Mouse (Mus musculus) midbrain, embryonic 13.5 days (tissue): ENCODE data around the gene Nmrk2. TPM values are rescaled to one million over a fixed set of nuclear protein-coding genes. Genes with fewer than 3 reads are reported as not detected.

Experiments
- ATAC-seq: fragments of 200-750 bp; cut with Nextera tagmentation; 2 replicates; pipeline ENCODE4 v1.8.0; 2017; ENCODE audit warnings: mild to moderate bottlenecking, moderate TSS enrichment, moderate library complexity
- H3K27ac ChIP-seq: fragments of 300-500 bp; sonication (generic); 2 replicates; pipeline ENCODE4 v1.5.1; 2015; ENCODE audit warnings: inconsistent platforms, mild to moderate bottlenecking, moderate library complexity
- H3K27me3 ChIP-seq: fragments of 300-500 bp; sonication (generic); 2 replicates; pipeline ENCODE4 v1.6.1; 2015; ENCODE audit warnings: mild to moderate bottlenecking, inconsistent platforms
- H3K36me3 ChIP-seq: fragments of 300-500 bp; sonication (generic); 2 replicates; pipeline ENCODE4 v1.6.1; 2015; ENCODE audit warnings: mild to moderate bottlenecking, inconsistent platforms
- H3K4me1 ChIP-seq: fragments of 300-500 bp; sonication (generic); replicated peaks from 2 replicates; pipeline ENCODE4 v1.6.1; 2015; ENCODE audit warnings: inconsistent platforms
- H3K4me2 ChIP-seq: fragments of 300-500 bp; sonication (generic); replicated peaks from 2 replicates; pipeline ENCODE4 v1.6.1; 2015; ENCODE audit warnings: moderate library complexity, mild to moderate bottlenecking, inconsistent platforms
- H3K4me3 ChIP-seq: fragments of 300-500 bp; sonication (generic); replicated peaks from 2 replicates; pipeline ENCODE4 v1.5.1; 2015; ENCODE audit warnings: mild to moderate bottlenecking, inconsistent platforms
- H3K9ac ChIP-seq: fragments of 300-500 bp; sonication (generic); replicated peaks from 2 replicates; pipeline ENCODE4 v1.6.1; 2015; ENCODE audit warnings: mild to moderate bottlenecking, inconsistent platforms
- H3K9me3 ChIP-seq: fragments of 300-500 bp; sonication (generic); 2 replicates; pipeline ENCODE4 v1.6.1; 2016; ENCODE audit warnings: mild to moderate bottlenecking, inconsistent platforms
- WGBS: fragments of 180-500 bp; shearing (Covaris S2); methylation state at CpG from one replicate; pipeline ENCODE4 v1.1.7; 2015; 5-methylcytosine and 5-hydroxymethylcytosine counted together
- polyA plus RNA-seq: library from polyadenylated mRNA; unstranded; fragments of >200 nt; fragmentation: Nextera tagmentation; extraction: Ambion mirVana; gene quantifications from 2 replicates; pipeline ENCODE4 v1.2.1, GENCODE M21; 2015

Nmrk2 gene
- polyA plus RNA-seq: 0.16 TPM in 1 of 2 replicates, not detected in the other

GRCm38 (mm10) chr10:81201807-81202758 is at the start of gene Nmrk2:
Gene Nmrk2 (minus strand): TSS chr10:81202051.
- no peaks in the 10 kb centered on the region for H3K4me1 ChIP-seq
- peaks cover 26% of the 10 kb centered on the region for H3K36me3 ChIP-seq
- no peak within 1 kb of the TSS for H3K27ac ChIP-seq
- no peaks in the 10 kb centered on the region for H3K9me3 ChIP-seq
- ATAC-seq: no peak
- 61% methylated on average over 13 of the region's 13 CpGs for WGBS
- no peak within 1 kb of the TSS for H3K9ac ChIP-seq
- H3K27me3 ChIP-seq: peaks cover 13% of the 10 kb centered on the region
- H3K4me2 ChIP-seq: no peak within 1 kb of the TSS
- H3K4me3 ChIP-seq: no peak within 1 kb of the TSS

- no peak for ATAC-seq
- 84% methylated on average over 8 of the region's 8 CpGs for WGBS
- Histone ChIP-seq H3K9ac (no peak overlapping the region), H3K9me3 (no peaks in the 10 kb centered on the region), H3K4me2 (no peak overlapping the region), H3K27ac (no peak overlapping the region), H3K4me3 (no peak overlapping the region), H3K27me3 (peaks cover 45% of the 10 kb centered on the region), H3K4me1 (peaks cover 11% of the 10 kb centered on the region), H3K36me3 (peaks cover 12% of the 10 kb centered on the region; the same call in 1 of the 2 replicates)
These were observed 47.6 kb upstream of the Nmrk2 start for GRCm38 (mm10) chr10:81249442-81249841.

- no peaks in the 10 kb centered on the region for H3K9me3 ChIP-seq
- H3K4me2 ChIP-seq: no peak overlapping the region
- H3K9ac ChIP-seq: no peak overlapping the region
- 91% methylated on average over 2 of the region's 2 CpGs for WGBS
- H3K4me3 ChIP-seq: no peak overlapping the region
- peaks cover 46% of the 10 kb centered on the region for H3K27me3 ChIP-seq
- ATAC-seq: no peak
- no peak overlapping the region for H3K27ac ChIP-seq
- peaks cover 6% of the 10 kb centered on the region for H3K4me1 ChIP-seq
- H3K36me3 ChIP-seq: peaks cover 18% of the 10 kb centered on the region; the same call in 1 of the 2 replicates
These were observed 46.0 kb upstream of the Nmrk2 start for GRCm38 (mm10) chr10:81247804-81248203.

GRCm38 (mm10) chr10:81245166-81245565 is 43.3 kb upstream of the Nmrk2 start:
- H3K4me3 ChIP-seq: no peak overlapping the region
- no peak overlapping the region for H3K4me2 ChIP-seq
- peaks cover 18% of the 10 kb centered on the region; the same call in 1 of the 2 replicates for H3K36me3 ChIP-seq
- peaks cover 40% of the 10 kb centered on the region for H3K27me3 ChIP-seq
- H3K27ac ChIP-seq: no peak overlapping the region
- H3K9me3 ChIP-seq: no peaks in the 10 kb centered on the region
- 0 out of 2 replicates have a peak overlapping the region, but pooled peaks have one; percentile 1 for H3K9ac ChIP-seq
- peaks cover 2% of the 10 kb centered on the region for H3K4me1 ChIP-seq
- ATAC-seq: no peak
- WGBS: 90% methylated on average over 6 of the region's 6 CpGs

- Histone ChIP-seq H3K4me2 (no peak overlapping the region), H3K27me3 (peaks cover 46% of the 10 kb centered on the region), H3K27ac (no peak overlapping the region), H3K4me3 (no peak overlapping the region), H3K4me1 (peaks cover 7% of the 10 kb centered on the region), H3K9ac (0 out of 2 replicates have a peak overlapping the region, but pooled peaks have one; percentile 1), H3K9me3 (no peaks in the 10 kb centered on the region), H3K36me3 (peaks cover 15% of the 10 kb centered on the region; the same call in 1 of the 2 replicates)
- ATAC-seq: peak; percentile 75
- WGBS: 11% methylated on average over 17 of the region's 17 CpGs
These were observed 42.7 kb upstream of the Nmrk2 start for GRCm38 (mm10) chr10:81244595-81244994.

- no peak overlapping the region for H3K4me2 ChIP-seq
- peaks cover 11% of the 10 kb centered on the region for H3K4me1 ChIP-seq
- ATAC-seq: peak; percentile 25; the same call in 1 of the 2 replicates
- peaks cover 15% of the 10 kb centered on the region; the same call in 1 of the 2 replicates for H3K36me3 ChIP-seq
- H3K27ac ChIP-seq: no peak overlapping the region
- no peak overlapping the region for H3K4me3 ChIP-seq
- WGBS: 74% methylated on average over 4 of the region's 4 CpGs
- H3K9ac ChIP-seq: no peak overlapping the region
- H3K27me3 ChIP-seq: peaks cover 51% of the 10 kb centered on the region
- H3K9me3 ChIP-seq: no peaks in the 10 kb centered on the region
These were observed 42.3 kb upstream of the Nmrk2 start for GRCm38 (mm10) chr10:81244146-81244545.

GRCm38 (mm10) chr10:81242021-81242420 is 40.2 kb upstream of the Nmrk2 start:
- no peak for ATAC-seq
- Histone ChIP-seq H3K27ac (no peak overlapping the region), H3K4me1 (peaks cover 11% of the 10 kb centered on the region), H3K4me3 (no peak overlapping the region), H3K9ac (no peak overlapping the region), H3K27me3 (peaks cover 56% of the 10 kb centered on the region), H3K4me2 (no peak overlapping the region), H3K9me3 (no peaks in the 10 kb centered on the region), H3K36me3 (peaks cover 6% of the 10 kb centered on the region; the same call in 1 of the 2 replicates)
- 91% methylated on average over 16 of the region's 16 CpGs for WGBS

GRCm38 (mm10) chr10:81240876-81241275 is 39.0 kb upstream of the Nmrk2 start:
- Histone ChIP-seq H3K9ac (no peak overlapping the region), H3K4me1 (peaks cover 11% of the 10 kb centered on the region), H3K4me2 (no peak overlapping the region), H3K27ac (no peak overlapping the region), H3K4me3 (no peak overlapping the region), H3K9me3 (no peaks in the 10 kb centered on the region), H3K36me3 (0 out of 2 replicates have a peak, but pooled peaks cover 6% of the 10 kb centered on the region), H3K27me3 (peaks cover 56% of the 10 kb centered on the region)
- no peak for ATAC-seq
- 21% methylated on average over 13 of the region's 13 CpGs for WGBS

- H3K4me2 ChIP-seq: no peak overlapping the region
- no peak overlapping the region for H3K27ac ChIP-seq
- WGBS: 66% methylated on average over 2 of the region's 2 CpGs
- peaks cover 15% of the 10 kb centered on the region for H3K4me1 ChIP-seq
- H3K9ac ChIP-seq: no peak overlapping the region
- H3K27me3 ChIP-seq: peaks cover 48% of the 10 kb centered on the region
- ATAC-seq: no peak
- 0 out of 2 replicates have a peak, but pooled peaks cover 6% of the 10 kb centered on the region for H3K36me3 ChIP-seq
- H3K9me3 ChIP-seq: no peaks in the 10 kb centered on the region
- no peak overlapping the region for H3K4me3 ChIP-seq
These were observed 36.8 kb upstream of the Nmrk2 start for GRCm38 (mm10) chr10:81238618-81239017.

GRCm38 (mm10) chr10:81236471-81237268 is 34.8 kb upstream of the Nmrk2 start:
- Histone ChIP-seq H3K9ac (no peak overlapping the region), H3K27me3 (peaks cover 33% of the 10 kb centered on the region), H3K36me3 (no peaks in the 10 kb centered on the region), H3K4me1 (peaks cover 26% of the 10 kb centered on the region), H3K27ac (no peak overlapping the region), H3K4me2 (no peak overlapping the region), H3K4me3 (no peak overlapping the region), H3K9me3 (no peaks in the 10 kb centered on the region)
- no peak for ATAC-seq
- 84% methylated on average over 12 of the region's 12 CpGs for WGBS

GRCm38 (mm10) chr10:81234206-81234605 is 32.4 kb upstream of the Nmrk2 start:
- WGBS: 83% methylated on average over 6 of the region's 6 CpGs
- Histone ChIP-seq H3K36me3 (no peaks in the 10 kb centered on the region), H3K27me3 (peaks cover 10% of the 10 kb centered on the region), H3K27ac (no peak overlapping the region), H3K9me3 (no peaks in the 10 kb centered on the region), H3K4me2 (no peak overlapping the region), H3K9ac (no peak overlapping the region), H3K4me1 (peaks cover 31% of the 10 kb centered on the region), H3K4me3 (no peak overlapping the region)
- ATAC-seq: no peak
